Mouse (Mus musculus) liver, embryonic 11.5 days (tissue): ENCODE data around the gene Enpp3. TPM values are rescaled to one million over a fixed set of nuclear protein-coding genes. Genes with fewer than 3 reads are reported as not detected.

Source experiments
- ATAC-seq: fragments of 200-750 bp; cut with Nextera tagmentation; replicated peaks from 2 replicates; pipeline ENCODE4 v1.8.0; 2017; ENCODE audit warnings: moderate number of reproducible peaks, mild to moderate bottlenecking, moderate TSS enrichment, moderate library complexity; ENCODE audit not compliant: low FRiP score
- DNase-seq: peaks from one replicate; pipeline ENCODE4 v3.0.0-alpha.2; 2017; ENCODE audit warnings: low spot score
- H3K27ac ChIP-seq: fragments of 300-500 bp; sonication (generic); 2 replicates; pipeline ENCODE4 v1.5.1; 2014; ENCODE audit warnings: mild to moderate bottlenecking, low read depth, low read length, control low read depth
- H3K27me3 ChIP-seq: fragments of 300-500 bp; sonication (generic); replicated peaks from 2 replicates; pipeline ENCODE4 v1.6.1; 2014; ENCODE audit warnings: low read length, mixed read lengths; ENCODE audit not compliant: control insufficient read depth, insufficient read depth
- H3K36me3 ChIP-seq: fragments of 300-500 bp; sonication (generic); 2 replicates; pipeline ENCODE4 v1.6.1; 2014; ENCODE audit warnings: mild to moderate bottlenecking, low read length, moderate library complexity, mixed read lengths; ENCODE audit not compliant: control insufficient read depth, insufficient read depth
- H3K4me1 ChIP-seq: fragments of 300-500 bp; sonication (generic); replicated peaks from 2 replicates; pipeline ENCODE4 v1.6.1; 2014; ENCODE audit warnings: low read length, mixed read lengths; ENCODE audit not compliant: control insufficient read depth, insufficient read depth
- H3K4me2 ChIP-seq: fragments of 300-500 bp; sonication (generic); 2 replicates; pipeline ENCODE4 v1.6.1; 2014; ENCODE audit warnings: mild to moderate bottlenecking, control low read depth, moderate library complexity
- H3K4me3 ChIP-seq: fragments of 300-500 bp; sonication (generic); 2 replicates; pipeline ENCODE4 v1.5.1; 2014; ENCODE audit warnings: low read depth, low read length, control low read depth
- H3K9ac ChIP-seq: fragments of 300-500 bp; sonication (generic); 2 replicates; pipeline ENCODE4 v1.6.1; 2014; ENCODE audit warnings: low read depth, low read length, control low read depth
- H3K9me3 ChIP-seq: fragments of 300-500 bp; sonication (generic); 2 replicates; pipeline ENCODE4 v1.6.1; 2016; ENCODE audit warnings: low read length, inconsistent platforms, mixed read lengths; ENCODE audit not compliant: control insufficient read depth
- WGBS: fragments of 180-500 bp; shearing (Covaris S2); extraction: QIAGEN DNeasy Blood & Tissue Kit; methylation state at CpG from one replicate; pipeline ENCODE4 v1.1.7; 2014; 5-methylcytosine and 5-hydroxymethylcytosine counted together
- polyA plus RNA-seq: library from polyadenylated mRNA; unstranded; fragments of >200 nt; fragmentation: Nextera tagmentation; extraction: Ambion mirVana; gene quantifications from 2 replicates; pipeline ENCODE4 v1.2.1, GENCODE M21; 2014

The Enpp3 gene
- polyA plus RNA-seq, 1 experiment from 2014 or later, result 2.4 TPM

GRCm38 (mm10) chr10:24825456-24826081 lies 17.1 kb downstream of the Enpp3 start:
- Histone ChIP-seq H3K9me3 (no peaks in the 10 kb centered on the region), H3K27ac (no peak overlapping the region), H3K36me3 (no peaks in the 10 kb centered on the region), H3K4me1 (peaks cover 6% of the 10 kb centered on the region), H3K27me3 (no peaks in the 10 kb centered on the region), H3K4me2 (no peak overlapping the region), H3K4me3 (no peak overlapping the region), H3K9ac (no peak overlapping the region)
- DNase-seq (no peak), ATAC-seq (no peak)
- WGBS, result 79% methylated on average over 7 of the region's 7 CpGs

- peaks cover 6% of the 10 kb centered on the region for H3K4me1 ChIP-seq
- no peak for ATAC-seq
- H3K4me3 ChIP-seq, result no peak overlapping the region
Observed at GRCm38 (mm10) chr10:24824621-24825020, 18.0 kb downstream of the Enpp3 start.

GRCm38 (mm10) chr10:24823697-24824535 lies 18.7 kb downstream of the Enpp3 start:
- Histone ChIP-seq H3K36me3 (no peaks in the 10 kb centered on the region), H3K4me3 (no peak overlapping the region), H3K9ac (no peak overlapping the region), H3K27ac (no peak overlapping the region), H3K27me3 (no peaks in the 10 kb centered on the region), H3K4me1 (peaks cover 6% of the 10 kb centered on the region), H3K9me3 (no peaks in the 10 kb centered on the region), H3K4me2 (no peak overlapping the region)
- ATAC-seq, result 0 out of 2 replicates have a peak, but pooled peaks have one; percentile 52
- WGBS, result 70% methylated on average over 16 of the region's 16 CpGs
- DNase-seq, result no peak

More at GRCm38 (mm10) chr10:24824621-24825020, 18.0 kb downstream of the Enpp3 start:
- Histone ChIP-seq H3K9me3 (no peaks in the 10 kb centered on the region), H3K4me2 (no peak overlapping the region), H3K9ac (no peak overlapping the region), H3K36me3 (no peaks in the 10 kb centered on the region), H3K27ac (no peak overlapping the region), H3K27me3 (no peaks in the 10 kb centered on the region)
- DNase-seq, result no peak
- 90% methylated on average over 8 of the region's 8 CpGs for WGBS

- H3K9me3 ChIP-seq, result no peaks in the 10 kb centered on the region
- ATAC-seq, result peak; percentile 71
- H3K27ac ChIP-seq, result no peak overlapping the region
- 33% methylated on average over 1 of the region's 1 CpGs for WGBS
- no peak overlapping the region for H3K4me3 ChIP-seq
- H3K9ac ChIP-seq, result no peak overlapping the region
- no peak overlapping the region for H3K4me2 ChIP-seq
- H3K4me1 ChIP-seq, result peaks cover 6% of the 10 kb centered on the region
- no peaks in the 10 kb centered on the region for H3K27me3 ChIP-seq
- H3K36me3 ChIP-seq, result no peaks in the 10 kb centered on the region
- DNase-seq, result no peak
Observed at GRCm38 (mm10) chr10:24823265-24823664, 19.4 kb downstream of the Enpp3 start.

GRCm38 (mm10) chr10:24822842-24823241 lies 19.8 kb downstream of the Enpp3 start:
- WGBS, result 64% methylated on average over 1 of the region's 1 CpGs
- ATAC-seq (no peak), DNase-seq (no peak)
- H3K4me3 ChIP-seq, result no peak overlapping the region
- H3K36me3 ChIP-seq, result no peaks in the 10 kb centered on the region
- H3K4me1 ChIP-seq, result peaks cover 6% of the 10 kb centered on the region
- no peaks in the 10 kb centered on the region for H3K9me3 ChIP-seq
- no peak overlapping the region for H3K27ac ChIP-seq
- H3K9ac ChIP-seq, result no peak overlapping the region
- H3K4me2 ChIP-seq, result no peak overlapping the region
- H3K27me3 ChIP-seq, result no peaks in the 10 kb centered on the region

- Histone ChIP-seq H3K36me3 (no peaks in the 10 kb centered on the region), H3K27me3 (no peaks in the 10 kb centered on the region), H3K27ac (no peak overlapping the region), H3K9me3 (no peaks in the 10 kb centered on the region), H3K9ac (no peak overlapping the region), H3K4me1 (peaks cover 6% of the 10 kb centered on the region), H3K4me2 (no peak overlapping the region), H3K4me3 (no peak overlapping the region)
- 42% methylated on average over 4 of the region's 4 CpGs for WGBS
- DNase-seq (no peak), ATAC-seq (peak; percentile 84)
Observed at GRCm38 (mm10) chr10:24821990-24822676, 20.5 kb downstream of the Enpp3 start.

- WGBS, result 78% methylated on average over 3 of the region's 3 CpGs
- ATAC-seq (no peak), DNase-seq (no peak)
- H3K4me1 ChIP-seq, result peaks cover 6% of the 10 kb centered on the region
- H3K9me3 ChIP-seq, result no peaks in the 10 kb centered on the region
- no peaks in the 10 kb centered on the region for H3K27me3 ChIP-seq
- H3K36me3 ChIP-seq, result no peaks in the 10 kb centered on the region
- no peak overlapping the region for H3K9ac ChIP-seq
- H3K4me3 ChIP-seq, result no peak overlapping the region
- no peak overlapping the region for H3K27ac ChIP-seq
- H3K4me2 ChIP-seq, result no peak overlapping the region
Observed at GRCm38 (mm10) chr10:24819526-24819925, 23.1 kb downstream of the Enpp3 start.

GRCm38 (mm10) chr10:24810639-24811038 lies 32.0 kb downstream of the Enpp3 start:
- no peak overlapping the region for H3K9ac ChIP-seq
- no peaks in the 10 kb centered on the region for H3K27me3 ChIP-seq
- WGBS, result 51% methylated on average over 10 of the region's 10 CpGs
- ATAC-seq, result no peak
- H3K4me2 ChIP-seq, result no peak overlapping the region
- no peaks in the 10 kb centered on the region for H3K4me1 ChIP-seq
- H3K36me3 ChIP-seq, result no peaks in the 10 kb centered on the region
- H3K27ac ChIP-seq, result no peak overlapping the region
- no peak for DNase-seq
- H3K4me3 ChIP-seq, result no peak overlapping the region
- no peaks in the 10 kb centered on the region for H3K9me3 ChIP-seq
